Mouse (Mus musculus): ENCODE data around the gene Gucd1.

GRCm38 (mm10) chr10:75418747-75419146 lies 99.0 kb downstream of the Gucd1 start:
- TF ChIP-seq CTCF (IDR thresholded peaks at IDR 0.05; ENCODE audit: low read depth) (no peak), EP300 (IDR thresholded peaks at IDR 0.05; ENCODE audit: low read depth) (no peak)

All from heart, postnatal 0 days (tissue).